Mouse (Mus musculus) lung, embryonic 15.5 days (tissue): ENCODE measurements around the gene Adra1b. TPM values are rescaled to one million over a fixed set of nuclear protein-coding genes. Genes with fewer than 3 reads are reported as not detected.

Source experiments
- ATAC-seq: fragments of 200-750 bp; cut with Nextera tagmentation; 2 replicates; pipeline ENCODE4 v1.8.0; 2017; ENCODE audit warnings: moderate number of reproducible peaks, borderline replicate concordance; ENCODE audit not compliant: low FRiP score, low TSS enrichment; ENCODE audit errors: extremely low read depth
- H3K27ac ChIP-seq: fragments of 300-500 bp; sonication (generic); 2 replicates; pipeline ENCODE4 v1.5.1; 2015; ENCODE audit warnings: moderate library complexity, mild to moderate bottlenecking, inconsistent platforms
- H3K27me3 ChIP-seq: fragments of 300-500 bp; sonication (generic); 2 replicates; pipeline ENCODE4 v1.6.1; 2015; ENCODE audit warnings: inconsistent platforms
- H3K36me3 ChIP-seq: fragments of 300-500 bp; sonication (generic); 2 replicates; pipeline ENCODE4 v1.6.1; 2015; ENCODE audit warnings: inconsistent platforms
- H3K4me1 ChIP-seq: fragments of 300-500 bp; sonication (generic); 2 replicates; pipeline ENCODE4 v1.6.1; 2015; ENCODE audit warnings: inconsistent platforms
- H3K4me2 ChIP-seq: fragments of 300-500 bp; sonication (generic); 2 replicates; pipeline ENCODE4 v1.6.1; 2015; ENCODE audit warnings: inconsistent platforms, mild to moderate bottlenecking, moderate library complexity
- H3K4me3 ChIP-seq: fragments of 300-500 bp; sonication (generic); 2 replicates; pipeline ENCODE4 v1.5.1; 2015; ENCODE audit warnings: mild to moderate bottlenecking, inconsistent platforms
- H3K9ac ChIP-seq: fragments of 300-500 bp; sonication (generic); 2 replicates; pipeline ENCODE4 v1.6.1; 2015; ENCODE audit warnings: inconsistent platforms
- H3K9me3 ChIP-seq: fragments of 300-500 bp; sonication (generic); 2 replicates; pipeline ENCODE4 v1.6.1; 2016; ENCODE audit warnings: inconsistent platforms
- WGBS: fragments of 180-500 bp; shearing (Covaris S2); methylation state at CpG from one replicate; pipeline ENCODE4 v1.1.7; 2015; 5-methylcytosine and 5-hydroxymethylcytosine counted together
- polyA plus RNA-seq: library from polyadenylated mRNA; unstranded; fragments of >200 nt; fragmentation: Nextera tagmentation; extraction: Ambion mirVana; gene quantifications from 2 replicates; pipeline ENCODE4 v1.2.1, GENCODE M21; 2015

Gene Adra1b
- polyA plus RNA-seq, 1 experiment from 2014 or later = 4.3 TPM

- Histone ChIP-seq H3K4me3 (no peak overlapping the region), H3K4me2 (no peak overlapping the region), H3K36me3 (no peaks in the 10 kb centered on the region), H3K27me3 (no peaks in the 10 kb centered on the region), H3K9me3 (no peaks in the 10 kb centered on the region), H3K9ac (no peak overlapping the region), H3K27ac (no peak overlapping the region), H3K4me1 (no peaks in the 10 kb centered on the region)
- ATAC-seq = no peak
- 67% methylated on average over 5 of the region's 5 CpGs for WGBS
Observed at GRCm38 (mm10) chr11:43755411-43755810, 145.6 kb downstream of the Adra1b start.

DNA sequence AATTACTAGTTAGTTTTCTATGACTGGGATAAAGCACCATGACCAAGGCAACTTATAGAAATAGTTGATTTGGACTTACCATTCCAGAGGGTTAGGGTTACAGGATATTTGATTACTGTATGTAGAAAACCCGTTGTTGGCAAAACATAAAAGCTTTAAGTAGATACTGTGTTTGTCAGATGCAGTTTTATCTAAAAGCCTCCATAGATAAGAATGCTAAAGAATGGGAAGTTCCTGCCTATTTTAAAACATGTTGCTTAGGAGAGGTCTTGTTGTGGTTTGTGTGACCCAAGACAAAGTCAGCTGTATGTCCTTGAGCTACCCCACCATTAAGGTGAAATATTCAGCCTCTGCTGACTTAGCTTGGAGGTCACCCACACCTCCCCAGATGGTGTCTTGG lies 146.4 kb downstream of the Adra1b start:
- Histone ChIP-seq H3K9me3 (no peaks in the 10 kb centered on the region), H3K27ac (no peak overlapping the region)
- 61% methylated on average over 1 of the region's 1 CpGs for WGBS

GRCm38 (mm10) chr11:43751542-43751941 lies 149.5 kb downstream of the Adra1b start:
- Histone ChIP-seq H3K4me3 (no peak overlapping the region), H3K36me3 (no peaks in the 10 kb centered on the region), H3K9me3 (no peaks in the 10 kb centered on the region), H3K4me2 (no peak overlapping the region), H3K27ac (no peak overlapping the region), H3K4me1 (peaks cover 8% of the 10 kb centered on the region), H3K9ac (no peak overlapping the region), H3K27me3 (no peaks in the 10 kb centered on the region)
- WGBS = 61% methylated on average over 2 of the region's 2 CpGs
- no peak for ATAC-seq

More for the DNA sequence above, 146.4 kb downstream of the Adra1b start:
- no peaks in the 10 kb centered on the region for H3K36me3 ChIP-seq
- no peak overlapping the region for H3K9ac ChIP-seq
- H3K27me3 ChIP-seq = no peaks in the 10 kb centered on the region
- H3K4me2 ChIP-seq = no peak overlapping the region
- H3K4me1 ChIP-seq = no peaks in the 10 kb centered on the region
- no peak for ATAC-seq
- no peak overlapping the region for H3K4me3 ChIP-seq

GRCm38 (mm10) chr11:43747233-43748226 lies 153.5 kb downstream of the Adra1b start, which contains the start of gene Ttc1:
TSS of gene Ttc1 (minus strand) at chr11:43748008.
- Histone ChIP-seq H3K9me3 (no peaks in the 10 kb centered on the region), H3K4me2 (peak within 1 kb of the TSS; percentile 86), H3K4me1 (peaks cover 9% of the 10 kb centered on the region), H3K27ac (peak within 1 kb of the TSS; percentile 26; the same call in 1 of the 2 replicates), H3K4me3 (peak within 1 kb of the TSS; percentile 59), H3K36me3 (peaks cover 19% of the 10 kb centered on the region), H3K9ac (peak within 1 kb of the TSS; percentile 60), H3K27me3 (no peaks in the 10 kb centered on the region)
- WGBS = 3% methylated on average over 47 of the region's 47 CpGs
- peak; percentile 99 for ATAC-seq

- Histone ChIP-seq H3K9ac (no peak overlapping the region), H3K27me3 (no peaks in the 10 kb centered on the region), H3K4me2 (no peak overlapping the region), H3K4me1 (no peaks in the 10 kb centered on the region), H3K9me3 (no peaks in the 10 kb centered on the region), H3K36me3 (peaks cover 30% of the 10 kb centered on the region), H3K27ac (no peak overlapping the region), H3K4me3 (no peak overlapping the region)
- WGBS = 90% methylated on average over 7 of the region's 7 CpGs
- no peak for ATAC-seq
Observed at GRCm38 (mm10) chr11:43728737-43729301, 172.2 kb downstream of the Adra1b start.

- Histone ChIP-seq H3K36me3 (peaks cover 22% of the 10 kb centered on the region), H3K27ac (no peak overlapping the region), H3K4me2 (no peak overlapping the region), H3K27me3 (no peaks in the 10 kb centered on the region), H3K4me3 (no peak overlapping the region), H3K4me1 (no peaks in the 10 kb centered on the region), H3K9me3 (no peaks in the 10 kb centered on the region), H3K9ac (no peak overlapping the region)
- 64% methylated on average over 7 of the region's 7 CpGs for WGBS
- ATAC-seq = no peak
Observed at GRCm38 (mm10) chr11:43727796-43728195, 173.2 kb downstream of the Adra1b start.

Other genes with a start within 250 kb of the Adra1b start
- gene Pwwp2a, start 219.2 kb downstream of the Adra1b start, polyA plus RNA-seq = 23.4 and 28.4 TPM in 2 replicates
- 64.7 and 64.8 TPM in 2 replicates for gene Ttc1, start 153.2 kb downstream of the Adra1b start, polyA plus RNA-seq